Mouse (Mus musculus) megakaryocyte, embryonic 14.5 days (primary cell): ENCODE results near the gene Mrpl41.

Experiments
- FLI1 ChIP-seq: IDR thresholded peaks from 2 replicates; pipeline ENCODE4 v1.6.1; 2012; ENCODE audit warnings: low read length, inconsistent platforms, mixed read lengths
- GATA1 ChIP-seq: IDR thresholded peaks from 3 replicates; pipeline ENCODE4 v1.6.1; 2012; ENCODE audit warnings: mixed read lengths, low read length, inconsistent platforms, borderline replicate concordance

DNA sequence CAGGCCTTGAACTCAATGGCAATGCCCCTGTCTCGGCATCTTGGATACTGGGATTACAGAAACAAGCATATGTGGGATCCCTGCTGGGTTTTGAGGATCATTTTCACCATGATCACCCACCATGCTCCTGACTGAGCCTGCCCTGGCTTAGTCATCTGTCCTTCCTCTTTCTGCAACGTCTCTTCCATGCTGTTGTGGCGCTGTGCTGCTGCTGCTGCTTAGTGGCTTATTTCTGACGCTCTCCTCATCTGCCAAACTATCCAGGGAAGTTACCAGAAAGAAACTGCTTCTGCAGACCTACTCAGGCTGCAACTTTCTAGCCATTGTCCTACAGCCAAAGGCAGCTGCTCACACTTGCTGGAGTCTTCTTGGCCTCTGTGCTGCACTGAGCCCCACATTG is 4.5 kb downstream of the Mrpl41 start:
- TF ChIP-seq GATA1 (no peak), FLI1 (no peak)
